8 mouse cellular contexts compared by ENCODE assay signal in genomic region chr17:51534270-51534669, GRCm38 (mm10).
DNase-seq lines count a peak whose midpoint lies in the region; ATAC-seq lines count a peak whose summit lies in the region.

No protein-coding gene starts in this region.

- peak; percentile 24 to 26 for DNase-seq in cerebellum, postnatal 14 days
- DNase-seq in cerebellum, postnatal 36 days = no peak
- DNase-seq in neural tube, embryonic 11.5 days (ENCODE audit: low spot score) = no peak
- no peak for DNase-seq in neural tube, embryonic 10.5 days (ENCODE audit: extremely low spot score, low spot score)
- no peak for DNase-seq in limb, embryonic 10.5 days (ENCODE audit: low spot score)
- DNase-seq in kidney, adult 9 months = no peak
- DNase-seq in lung, adult 18-20 months = no peak

- no peak for ATAC-seq in neural tube, embryonic 11.5 days (ENCODE audit: insufficient read depth, low FRiP score, low TSS enrichment)
- no peak for ATAC-seq in stomach, embryonic 14.5 days (ENCODE audit: insufficient number of reproducible peaks, insufficient read depth, low FRiP score, low read depth)

- H3K4me2 ChIP-seq in neural tube, embryonic 11.5 days (ENCODE audit: low read depth) = peak overlapping the region; percentile 28; the same call in 1 of the 2 replicates
- H3K4me2 ChIP-seq in stomach, embryonic 14.5 days (replicated peaks; ENCODE audit: low read depth, low read length) = peak overlapping the region; percentile 18

- no peaks in the 10 kb centered on the region for H3K9me3 ChIP-seq in neural tube, embryonic 11.5 days (ENCODE audit: control insufficient read depth, low read length)
- H3K9me3 ChIP-seq in limb, embryonic 10.5 days (replicated peaks) = no peaks in the 10 kb centered on the region
- H3K9me3 ChIP-seq in stomach, embryonic 14.5 days (ENCODE audit: control insufficient read depth, low read depth, low read length) = no peaks in the 10 kb centered on the region

- no peak overlapping the region for H3K4me3 ChIP-seq in neural tube, embryonic 11.5 days (ENCODE audit: low read depth, low read length)
- H3K4me3 ChIP-seq in limb, embryonic 10.5 days = peak overlapping the region; percentile 11; the same call in 1 of the 2 replicates
- no peak overlapping the region for H3K4me3 ChIP-seq in stomach, embryonic 14.5 days (ENCODE audit: low read depth, low read length)

- no peaks in the 10 kb centered on the region for H3K27me3 ChIP-seq in neural tube, embryonic 11.5 days (ENCODE audit: control insufficient read depth, insufficient read depth, low read length)
- H3K27me3 ChIP-seq in limb, embryonic 10.5 days (ENCODE audit: low read depth, poor library complexity, severe bottlenecking) = peaks cover 17% of the 10 kb centered on the region; the same call in 1 of the 2 replicates
- H3K27me3 ChIP-seq in stomach, embryonic 14.5 days (ENCODE audit: control insufficient read depth, insufficient read depth, low read length) = no peaks in the 10 kb centered on the region

- no peaks in the 10 kb centered on the region for H3K36me3 ChIP-seq in neural tube, embryonic 11.5 days (ENCODE audit: control insufficient read depth, insufficient read depth, low read length)
- H3K36me3 ChIP-seq in limb, embryonic 10.5 days = no peaks in the 10 kb centered on the region
- H3K36me3 ChIP-seq in stomach, embryonic 14.5 days (ENCODE audit: control insufficient read depth, insufficient read depth, low read length) = no peaks in the 10 kb centered on the region

- H3K9ac ChIP-seq in neural tube, embryonic 11.5 days (ENCODE audit: low read length) = no peak overlapping the region
- no peak overlapping the region for H3K9ac ChIP-seq in stomach, embryonic 14.5 days (replicated peaks; ENCODE audit: low read depth, low read length)

- H3K4me1 ChIP-seq in neural tube, embryonic 11.5 days (ENCODE audit: control insufficient read depth, insufficient read depth, low read length) = peaks cover 5% of the 10 kb centered on the region; the same call in 1 of the 2 replicates
- peaks cover 16% of the 10 kb centered on the region for H3K4me1 ChIP-seq in limb, embryonic 10.5 days
- no peaks in the 10 kb centered on the region for H3K4me1 ChIP-seq in stomach, embryonic 14.5 days (ENCODE audit: control insufficient read depth, insufficient read depth, low read length)

- WGBS in neural tube, embryonic 11.5 days = 22% methylated on average over 14 of the region's 14 CpGs
- WGBS in limb, embryonic 10.5 days = 31% methylated on average over 14 of the region's 14 CpGs
- WGBS in stomach, embryonic 14.5 days = 32% methylated on average over 14 of the region's 14 CpGs

- H3K27ac ChIP-seq in neural tube, embryonic 11.5 days (ENCODE audit: low read depth, low read length) = no peak overlapping the region
- no peak overlapping the region for H3K27ac ChIP-seq in limb, embryonic 10.5 days
- H3K27ac ChIP-seq in stomach, embryonic 14.5 days (ENCODE audit: low read length) = no peak overlapping the region

Comparison
In these comparisons a context has a peak if more than half of its experiments do, and no peak if none do; other contexts are left out.
1. DNase-seq: peak in cerebellum, postnatal 14 days (2 of 2); none in cerebellum, postnatal 36 days (0 of 2), neural tube, embryonic 11.5 days (single experiment), neural tube, embryonic 10.5 days (single experiment), limb, embryonic 10.5 days (single experiment), kidney, adult 9 months (single experiment) and lung, adult 18-20 months (0 of 2).